Mouse (Mus musculus) cerebellum, adult 11 months (tissue): ENCODE measurements around the gene Iglon5.

Experiments
- DNase-seq: peaks from one replicate; pipeline ENCODE4 v3.0.0; 2022

The Iglon5 gene

GRCm38 (mm10) chr7:43422995-43423617 lies 66.8 kb downstream of the Iglon5 start:
- peak; percentile 67 for DNase-seq
